Mouse (Mus musculus) Muller cell, postnatal 12 days (primary cell): ENCODE results near the gene Ntmt1.

Experiments
- DNase-seq: peaks from one replicate; pipeline ENCODE4 v3.0.0-alpha.2; 2015; ENCODE audit errors: inconsistent ontology term

Gene Ntmt1

DNA sequence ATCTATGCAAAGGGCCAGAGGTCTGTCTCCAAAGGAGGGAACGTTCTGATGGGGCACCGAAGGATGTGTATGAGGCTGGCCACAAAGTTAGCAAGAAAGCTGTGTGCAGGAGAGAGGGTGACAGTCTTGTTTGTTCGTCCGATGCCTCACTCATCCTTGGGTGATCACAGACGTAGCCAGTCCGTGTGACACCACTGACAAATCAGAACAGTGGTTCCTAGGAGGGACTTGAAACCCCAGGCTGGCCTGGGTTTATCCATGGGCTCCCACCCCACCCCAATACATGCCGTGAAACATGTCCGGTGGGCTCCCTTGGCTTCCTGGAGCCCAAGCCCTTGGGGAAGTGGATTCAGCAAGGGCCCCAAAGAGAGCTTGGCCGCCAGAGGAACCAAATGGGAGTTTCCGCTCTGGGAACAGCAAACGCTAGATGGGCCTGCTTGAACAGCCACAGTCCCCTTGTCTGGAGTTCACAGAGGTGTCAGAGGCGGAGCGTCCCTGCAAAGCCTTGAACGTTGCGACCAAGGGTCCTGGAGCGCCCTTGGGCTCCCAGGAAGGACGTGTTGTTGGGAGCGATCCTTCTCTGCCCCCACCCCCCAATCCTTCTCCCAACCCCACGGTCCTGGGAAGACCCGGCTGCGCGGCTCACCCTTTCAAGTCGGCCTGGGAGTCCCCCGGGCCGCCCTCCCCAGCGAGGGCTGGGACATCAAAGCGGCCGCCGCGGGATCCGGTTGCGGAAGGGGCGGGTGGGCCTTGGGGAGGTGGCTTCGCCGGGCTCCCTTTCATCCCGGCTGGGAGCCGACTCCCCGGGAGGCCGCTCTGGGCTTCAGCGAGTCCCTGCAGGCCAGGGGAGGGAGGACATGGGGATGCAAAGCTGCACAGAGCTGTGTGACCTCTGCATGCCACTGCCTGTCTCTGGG, 23.3 kb upstream of the Ntmt1 start:
- peak; percentile 37 for DNase-seq

DNA sequence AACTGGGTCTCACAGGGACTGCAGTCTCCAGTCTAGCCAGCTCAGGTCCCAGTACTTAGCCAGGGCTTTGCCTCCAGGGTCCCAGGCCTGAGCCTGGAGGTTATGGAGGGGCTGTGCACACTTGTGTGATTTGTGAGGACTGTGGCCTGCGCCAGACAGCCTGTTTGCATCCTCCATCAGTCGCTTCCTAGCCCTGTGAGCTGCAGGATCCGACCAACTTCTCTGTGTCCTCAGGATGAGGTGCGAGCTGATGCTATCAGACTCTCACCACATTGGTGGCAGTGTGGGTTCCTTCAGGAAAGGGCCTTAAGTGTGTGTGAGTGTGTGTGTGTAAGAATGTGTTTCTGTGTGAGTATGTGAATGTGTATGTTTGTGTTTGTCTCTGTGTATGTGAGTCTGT, 20.2 kb upstream of the Ntmt1 start:
- DNase-seq, result no peak

GRCm38 (mm10) chr2:30792061-30792460, 15.6 kb upstream of the Ntmt1 start:
- no peak for DNase-seq

- DNase-seq, result peak; percentile 95
These were observed 13.2 kb upstream of the Ntmt1 start for GRCm38 (mm10) chr2:30794179-30795108.

- peak; percentile 9 for DNase-seq
These were observed 12.2 kb upstream of the Ntmt1 start for GRCm38 (mm10) chr2:30795271-30795888.

- peak; percentile 77 for DNase-seq
These were observed 11.7 kb upstream of the Ntmt1 start for GRCm38 (mm10) chr2:30795889-30796275.

GRCm38 (mm10) chr2:30796382-30796781, 11.2 kb upstream of the Ntmt1 start:
- DNase-seq, result peak; percentile 98

- no peak for DNase-seq
These were observed 8.2 kb upstream of the Ntmt1 start for GRCm38 (mm10) chr2:30799456-30799855.

DNA sequence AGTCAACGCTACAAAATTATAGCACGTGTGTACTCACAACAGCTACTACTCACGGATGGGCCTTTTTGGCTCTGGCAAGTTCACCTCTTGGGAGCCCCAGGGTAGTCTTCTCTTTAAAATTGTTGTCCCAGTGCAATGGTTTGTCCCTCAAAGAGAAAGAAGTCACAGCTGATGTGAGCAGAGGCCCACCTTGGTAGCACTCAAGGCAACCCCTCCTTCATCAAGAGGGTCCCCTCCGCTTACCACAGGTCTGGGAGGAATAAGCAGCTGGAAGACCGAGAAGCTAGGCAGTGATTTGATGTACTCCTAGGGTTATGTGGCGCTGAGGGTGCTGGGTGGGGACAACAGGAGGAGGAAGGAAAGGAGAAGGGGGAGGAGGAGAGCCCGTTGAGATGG, 7.0 kb upstream of the Ntmt1 start:
- DNase-seq, result no peak

- DNase-seq, result peak; percentile 45
These were observed 6.4 kb upstream of the Ntmt1 start for GRCm38 (mm10) chr2:30801067-30801852.

GRCm38 (mm10) chr2:30803604-30804003, 4.0 kb upstream of the Ntmt1 start, which contains the start of gene 1700001O22Rik:
Gene 1700001O22Rik, minus strand, starts transcription at chr2:30803661.
- no peak for DNase-seq

DNA sequence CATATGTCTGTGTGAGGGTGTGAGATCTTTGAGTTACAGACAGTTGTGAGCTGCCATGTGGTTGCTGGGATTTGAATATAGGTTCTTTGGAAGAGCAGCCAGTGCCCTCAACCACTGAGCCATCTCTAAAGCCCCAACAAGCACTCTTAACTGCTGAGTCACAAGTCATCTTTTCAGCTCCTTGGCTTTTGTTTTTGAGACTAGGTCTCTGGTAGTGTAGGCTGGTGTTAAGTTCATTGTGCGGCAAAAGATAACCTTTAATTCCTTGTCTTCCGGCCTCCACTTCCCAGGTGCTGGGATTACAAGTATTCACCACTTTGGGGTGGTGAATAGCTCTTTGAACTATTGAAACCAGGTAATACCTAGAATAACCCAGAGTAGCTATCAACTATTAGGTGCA, 1.6 kb upstream of the Ntmt1 start:
- DNase-seq, result no peak

GRCm38 (mm10) chr2:30807147-30807647, 429 bp upstream of the Ntmt1 start:
- no peak for DNase-seq

DNA sequence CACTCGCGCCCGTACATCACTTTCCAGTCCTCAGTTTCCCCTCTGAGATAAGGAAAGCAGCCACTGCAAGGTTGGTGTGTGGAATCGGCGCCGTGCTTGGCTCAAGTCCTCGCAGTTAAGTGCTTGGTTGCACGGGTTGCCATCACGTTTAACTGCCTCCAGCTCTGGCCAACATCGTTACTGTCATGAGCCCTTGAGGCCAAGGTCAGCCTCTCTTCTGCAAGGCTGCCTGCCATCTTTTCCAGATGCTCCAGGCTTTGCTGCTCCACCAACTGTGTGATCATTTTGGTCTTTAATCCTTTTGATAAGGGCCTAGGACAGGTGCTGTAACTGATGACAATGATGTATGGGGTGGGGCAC, 650 bp downstream of the Ntmt1 start:
- no peak for DNase-seq

DNA sequence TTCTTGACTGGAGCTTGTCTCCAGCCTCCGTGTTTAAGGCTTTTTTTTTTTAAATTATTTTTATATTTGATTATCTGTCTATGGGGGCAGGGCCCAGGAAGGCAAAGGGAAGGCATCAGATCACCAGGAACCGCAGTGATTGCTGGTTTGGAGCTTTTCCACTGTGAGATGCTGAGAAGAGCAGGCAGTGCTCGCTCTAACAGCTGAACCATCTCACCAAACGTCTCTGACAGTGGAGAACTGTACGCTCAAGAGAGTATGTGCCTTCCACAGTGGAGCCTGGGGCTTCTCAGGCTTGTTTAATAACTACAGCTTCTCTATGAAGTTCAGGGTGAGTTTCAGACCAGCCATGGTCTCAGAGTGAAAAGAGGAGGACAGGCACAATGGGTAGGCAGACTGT, 1.9 kb downstream of the Ntmt1 start:
- DNase-seq, result no peak

DNA sequence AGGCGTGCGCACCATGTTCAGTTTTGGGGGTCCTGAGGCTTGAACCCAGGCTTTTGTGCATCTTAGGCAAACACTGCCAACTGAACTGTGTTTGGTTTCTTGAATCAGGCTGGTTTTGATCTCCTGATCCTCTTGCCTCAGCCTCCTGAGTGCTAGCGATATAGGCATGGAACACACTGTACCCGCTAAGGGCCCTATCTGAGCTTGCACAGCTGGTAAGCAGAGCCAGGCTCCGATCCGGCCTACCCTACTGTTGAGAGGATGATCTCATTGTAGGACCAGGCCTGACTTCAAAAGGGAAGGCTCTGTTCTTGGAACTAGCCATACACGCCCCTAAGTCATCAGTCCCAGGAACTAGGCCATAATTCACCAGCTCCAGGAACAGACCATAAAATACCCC, 2.9 kb downstream of the Ntmt1 start:
- no peak for DNase-seq

DNA sequence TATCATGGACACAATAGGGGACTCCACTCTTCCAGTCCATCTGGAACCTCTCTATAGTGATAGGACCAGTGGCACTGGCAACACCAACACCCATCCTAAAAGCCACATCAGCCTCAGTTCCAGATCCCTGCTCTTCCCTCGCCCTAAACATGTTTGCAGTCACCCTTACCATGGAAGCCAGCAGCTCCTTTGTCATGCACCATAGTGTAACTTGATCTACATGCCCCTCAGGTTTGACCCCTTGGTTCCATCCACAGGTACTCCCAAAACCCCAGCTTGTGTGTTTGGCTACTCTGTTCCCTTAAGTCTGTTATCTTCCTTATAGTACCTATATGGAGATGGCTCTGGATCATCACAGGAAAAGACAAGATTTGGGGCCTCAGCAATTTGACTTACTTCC, 8.8 kb downstream of the Ntmt1 start:
- DNase-seq, result no peak

DNA sequence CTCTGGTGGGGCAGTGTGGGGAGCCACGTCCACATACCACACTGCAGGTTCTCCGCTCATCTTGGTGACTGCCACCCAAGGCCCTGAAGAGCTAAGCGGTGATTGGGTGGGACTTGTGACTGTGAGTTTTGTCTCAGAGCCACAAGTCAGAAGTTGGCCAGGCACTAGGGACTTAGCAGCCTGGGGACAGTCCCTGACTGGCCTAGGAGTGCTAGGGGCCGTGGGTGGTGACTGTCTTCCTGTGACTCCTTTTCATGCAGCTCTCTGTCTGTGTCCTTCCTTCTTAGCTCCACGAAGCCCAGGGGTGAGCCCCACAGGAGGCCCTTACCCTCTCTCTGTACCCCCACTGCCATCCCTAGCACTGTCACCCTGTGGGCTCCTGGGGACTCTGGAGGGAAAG, 12.2 kb downstream of the Ntmt1 start:
- DNase-seq, result no peak

DNA sequence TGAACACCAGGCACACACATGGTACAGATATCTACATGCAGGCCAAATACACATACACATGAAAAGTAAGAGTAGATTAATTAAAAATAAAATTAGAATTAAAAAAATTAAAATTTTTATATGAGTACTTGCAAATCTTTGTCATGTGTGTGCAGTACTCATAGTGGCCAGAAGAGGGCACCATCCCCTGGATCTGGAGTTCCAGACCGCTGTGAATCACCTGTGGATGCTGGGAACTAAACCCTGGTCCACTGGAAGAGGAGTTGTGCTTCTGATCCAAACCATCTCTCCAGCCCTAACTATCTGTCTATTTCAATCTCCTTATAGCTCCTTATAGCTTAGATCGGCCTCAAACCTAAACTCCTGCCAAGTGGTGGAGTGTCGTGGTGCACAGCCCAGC, 13.4 kb downstream of the Ntmt1 start:
- no peak for DNase-seq

DNA sequence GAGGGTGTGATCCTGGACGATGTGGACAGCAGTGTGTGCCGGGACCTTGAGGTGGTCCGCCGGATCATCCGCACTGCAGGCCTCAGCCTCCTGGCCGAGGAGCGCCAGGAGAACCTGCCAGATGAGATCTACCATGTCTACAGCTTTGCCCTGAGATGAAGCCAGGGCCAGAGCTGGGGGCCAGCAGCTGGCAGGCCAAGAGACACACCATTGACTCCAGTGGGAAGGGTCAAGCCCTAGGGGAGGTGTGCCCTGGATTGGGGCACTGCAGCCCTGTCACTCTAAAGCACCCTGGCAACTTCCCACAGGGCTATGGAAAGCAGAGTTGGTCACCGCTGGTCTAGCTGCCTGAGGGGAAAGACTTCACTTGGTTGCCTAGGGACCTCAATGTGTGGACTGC, 14.8 kb downstream of the Ntmt1 start:
- no peak for DNase-seq
